Mouse (Mus musculus) neutrophil, adult 5-6 weeks (primary cell): ENCODE measurements around the gene Ugt1a10. TPM values are rescaled to one million over a fixed set of nuclear protein-coding genes. Genes with fewer than 3 reads are reported as not detected.
"Not testable (repeated sequence)": the region's sequence is repeated elsewhere in the genome, so short reads cannot be mapped to it uniquely, and the experiment has no call there.

ENCODE experiments used
- ATAC-seq: fragments of 151-379, 151-347 bp; 2 replicates; pipeline ENCODE4 v1.8.0; 2017; ENCODE audit warnings: mild to moderate bottlenecking, moderate TSS enrichment; ENCODE audit not compliant: insufficient number of reproducible peaks, poor library complexity, low FRiP score, severe bottlenecking; ENCODE audit errors: extremely low read depth
- total RNA-seq: library from RNA; stranded (forward); fragments of 200-1000 nt; gene quantifications from 2 replicates; pipeline ENCODE4 v1.2.3, GENCODE M21; 2017

Ugt1a10 gene
- total RNA-seq, 1 experiment from 2014 or later = not detected

GRCm38 (mm10) chr1:88200456-88200855, 145.3 kb downstream of the Ugt1a10 start, which contains the start of gene Ugt1a2:
TSS of gene Ugt1a2 (plus strand) at chr1:88200601.
- no peak for ATAC-seq

DNA sequence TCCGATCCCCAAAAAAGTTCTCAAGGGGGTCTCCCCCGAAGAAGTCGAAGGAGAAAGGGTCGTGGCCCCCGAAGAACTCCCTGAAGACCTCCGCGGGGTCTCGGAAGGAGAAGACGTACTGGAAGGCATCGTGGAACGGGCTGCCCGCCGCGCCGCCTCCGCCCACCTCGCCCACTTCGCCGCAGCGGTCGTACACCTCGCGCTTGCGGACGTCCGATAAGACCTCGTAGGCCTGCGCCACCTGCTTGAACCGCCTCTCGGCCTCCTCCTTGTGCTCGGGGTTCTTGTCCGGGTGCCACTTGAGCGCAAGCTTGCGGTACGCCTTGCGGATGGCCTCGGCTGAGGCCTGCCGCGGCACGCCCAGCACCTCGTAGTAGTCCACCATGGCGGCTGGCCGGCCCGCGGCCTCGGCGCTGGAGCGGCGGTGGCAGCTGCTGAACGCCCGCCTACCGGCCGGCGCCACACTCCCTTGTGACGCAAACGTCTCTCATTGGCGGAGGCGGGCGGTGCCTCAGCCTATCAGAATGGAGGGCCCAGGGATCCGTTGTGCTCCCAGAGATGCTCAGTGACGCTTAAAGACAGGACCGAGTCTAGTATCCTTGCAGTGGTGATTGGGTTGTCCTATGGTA, 150.2 kb downstream of the Ugt1a10 start, which contains the start of gene Dnajb3:
Gene Dnajb3 (minus strand): TSS at position 489 of the 629 bp plus-strand sequence.
- no peak for ATAC-seq

- no peak for ATAC-seq
Measured at GRCm38 (mm10) chr1:88206843-88207479, 151.8 kb downstream of the Ugt1a10 start.

DNA sequence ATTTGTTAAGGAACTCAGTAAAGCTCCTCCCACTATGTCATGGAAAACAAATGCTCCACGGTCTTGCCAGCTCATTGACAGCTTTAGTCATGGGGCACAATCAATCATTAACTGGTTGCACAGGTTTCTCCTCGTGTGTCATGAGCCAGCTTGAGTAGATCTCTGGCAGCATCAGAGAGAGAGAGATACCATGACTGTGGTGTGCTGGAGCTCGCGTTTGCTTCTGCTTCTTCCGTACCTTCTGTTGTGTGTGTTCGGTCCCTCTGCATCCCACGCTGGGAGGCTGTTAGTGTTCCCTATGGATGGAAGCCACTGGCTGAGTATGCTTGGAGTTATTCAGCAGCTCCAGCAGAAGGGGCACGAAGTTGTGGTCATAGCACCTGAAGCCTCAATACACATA, 156.6 kb downstream of the Ugt1a10 start, which contains the start of gene Ugt1a1:
Gene Ugt1a1 (plus strand): TSS at position 148 of the 400 bp plus-strand sequence.
- peak; percentile 6; the same call in 1 of the 2 replicates for ATAC-seq

- 0 out of 2 replicates have a peak, but pooled peaks have one; percentile 11 for ATAC-seq
Measured at GRCm38 (mm10) chr1:88212341-88213045, 157.3 kb downstream of the Ugt1a10 start.

GRCm38 (mm10) chr1:88213061-88213460, 157.9 kb downstream of the Ugt1a10 start:
- no peak for ATAC-seq

- ATAC-seq = peak; percentile 1; the same call in 1 of the 2 replicates
Measured at GRCm38 (mm10) chr1:88213766-88214461, 158.7 kb downstream of the Ugt1a10 start.

DNA sequence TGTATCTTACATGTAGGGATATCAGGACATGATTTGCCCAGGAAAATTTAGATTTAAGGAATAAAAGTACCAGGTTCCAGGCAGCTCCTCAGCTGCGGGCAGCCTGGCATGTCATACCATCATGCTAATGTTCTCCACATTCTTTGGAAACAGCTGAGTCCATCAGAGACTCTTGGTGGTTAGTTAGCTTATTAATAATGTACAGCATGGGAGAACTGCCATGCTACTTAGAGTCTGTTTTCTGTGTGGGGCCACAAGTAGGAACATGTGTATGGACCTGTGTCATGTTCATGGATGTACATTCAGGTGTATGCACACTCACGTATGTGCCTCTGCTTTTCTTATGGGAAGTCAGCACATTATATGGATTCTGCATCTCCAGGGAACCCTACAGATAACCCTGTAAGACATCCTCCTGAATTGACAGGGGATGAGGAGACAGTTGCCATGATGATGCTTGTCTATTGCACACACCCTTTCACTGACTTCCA, 159.3 kb downstream of the Ugt1a10 start:
- no peak for ATAC-seq

- ATAC-seq = no peak
Measured at GRCm38 (mm10) chr1:88215466-88216380, 160.5 kb downstream of the Ugt1a10 start.

DNA sequence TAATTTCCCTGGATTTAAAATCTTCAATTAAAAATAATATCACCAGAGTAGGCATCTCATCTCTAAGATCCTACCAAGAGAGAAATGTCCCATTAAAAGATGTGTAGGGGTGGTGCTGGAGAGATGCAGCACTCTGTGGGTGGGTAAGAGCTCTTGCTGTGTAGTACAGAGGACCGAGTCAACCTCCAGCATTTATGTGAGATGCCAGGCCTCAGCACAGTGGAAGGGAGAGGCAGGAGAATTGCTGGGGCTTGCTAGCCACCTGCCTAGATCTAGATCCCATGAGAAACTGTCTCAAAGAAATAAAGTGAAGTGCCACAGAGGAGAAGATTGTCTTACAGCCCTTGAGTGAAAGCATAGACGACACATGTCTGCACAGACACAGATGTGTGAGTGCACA, 161.4 kb downstream of the Ugt1a10 start:
- ATAC-seq = no peak

GRCm38 (mm10) chr1:88217144-88217543, 162.0 kb downstream of the Ugt1a10 start:
- ATAC-seq = no peak

- ATAC-seq = no peak
Measured at GRCm38 (mm10) chr1:88217576-88217975, 162.4 kb downstream of the Ugt1a10 start.

GRCm38 (mm10) chr1:88218051-88218450, 162.9 kb downstream of the Ugt1a10 start:
- no peak for ATAC-seq

DNA sequence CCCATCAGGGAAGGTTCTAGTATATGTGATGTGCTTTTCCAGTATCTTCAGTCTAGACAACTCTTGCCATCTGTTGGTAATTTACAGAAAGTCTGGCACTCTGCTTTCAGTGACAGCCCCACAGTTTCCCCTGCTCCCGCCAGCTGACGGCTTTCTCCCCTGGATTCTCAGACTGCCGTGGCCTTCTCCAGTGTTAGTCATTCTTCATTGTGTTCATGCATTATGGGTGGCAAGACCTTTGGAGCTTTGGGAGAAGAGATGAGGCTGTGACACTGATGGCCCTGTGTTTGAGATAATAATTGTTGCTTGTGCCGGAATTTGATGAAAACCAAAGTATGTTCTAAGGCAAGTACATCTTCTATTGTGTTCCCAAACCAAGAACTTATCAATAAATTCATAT, 163.4 kb downstream of the Ugt1a10 start:
- no peak for ATAC-seq

- no peak for ATAC-seq
Measured at GRCm38 (mm10) chr1:88219054-88219453, 163.9 kb downstream of the Ugt1a10 start.

DNA sequence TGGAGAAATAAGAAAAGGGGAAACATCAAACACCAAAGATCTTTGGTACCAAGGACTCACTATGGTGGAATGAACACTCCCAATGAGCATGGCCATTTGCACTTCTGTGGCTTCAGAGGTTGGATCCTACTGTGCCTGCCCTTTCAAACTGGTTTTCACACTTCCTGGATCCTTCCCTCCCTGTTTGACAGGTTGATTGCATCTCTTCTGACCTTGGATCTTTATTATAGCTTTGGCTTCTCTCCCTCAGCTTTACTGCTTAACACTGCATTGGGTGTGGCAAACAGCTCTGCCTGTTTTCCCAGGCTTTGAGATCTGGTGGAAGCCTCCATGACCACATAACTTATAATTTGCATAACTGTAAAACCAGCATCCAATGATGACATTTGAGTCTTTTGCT, 165.1 kb downstream of the Ugt1a10 start:
- ATAC-seq = no peak

DNA sequence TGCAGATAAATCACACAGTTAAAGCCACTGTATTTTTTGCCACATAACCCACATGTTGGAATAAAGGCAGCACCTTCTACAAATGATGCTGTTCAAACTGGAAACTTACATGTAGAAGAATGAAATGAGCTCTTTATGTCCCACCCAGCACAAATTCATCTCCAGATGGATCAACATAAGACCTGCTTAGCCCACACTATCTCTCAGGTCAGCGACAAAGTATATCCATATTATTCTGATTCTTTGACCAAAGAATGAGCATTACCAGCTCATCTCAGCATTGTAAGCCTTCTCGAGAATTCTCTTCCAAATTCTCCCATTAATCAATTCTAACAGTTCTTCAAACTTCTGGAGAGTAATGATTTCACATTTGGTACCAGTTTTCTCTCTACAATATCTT, 167.0 kb downstream of the Ugt1a10 start:
- ATAC-seq = no peak

GRCm38 (mm10) chr1:88223011-88223515, 167.9 kb downstream of the Ugt1a10 start:
- not testable (repeated sequence) for ATAC-seq
